Mouse (Mus musculus) stomach, embryonic 14.5 days (tissue): ENCODE measurements around the gene Klhdc8b. TPM values are rescaled to one million over a fixed set of nuclear protein-coding genes. Genes with fewer than 3 reads are reported as not detected.

ENCODE experiments used
- ATAC-seq: fragments of 200-750 bp; cut with Nextera tagmentation; 2 replicates; pipeline ENCODE4 v1.8.0; 2017; ENCODE audit warnings: low read depth, moderate TSS enrichment; ENCODE audit not compliant: insufficient number of reproducible peaks, insufficient read depth, low FRiP score
- H3K27ac ChIP-seq: fragments of 300-500 bp; sonication (generic); 2 replicates; pipeline ENCODE4 v1.5.1; 2014; ENCODE audit warnings: mild to moderate bottlenecking, low read length, moderate library complexity, mixed read lengths
- H3K27me3 ChIP-seq: fragments of 300-500 bp; sonication (generic); 2 replicates; pipeline ENCODE4 v1.6.1; 2014; ENCODE audit warnings: low read length, control low read depth, mixed read lengths; ENCODE audit not compliant: control insufficient read depth, insufficient read depth
- H3K36me3 ChIP-seq: fragments of 300-500 bp; sonication (generic); 2 replicates; pipeline ENCODE4 v1.6.1; 2014; ENCODE audit warnings: mild to moderate bottlenecking, control low read depth, low read length, moderate library complexity, mixed read lengths; ENCODE audit not compliant: control insufficient read depth, insufficient read depth
- H3K4me1 ChIP-seq: fragments of 300-500 bp; sonication (generic); 2 replicates; pipeline ENCODE4 v1.6.1; 2014; ENCODE audit warnings: low read length, control low read depth, mixed read lengths; ENCODE audit not compliant: control insufficient read depth, insufficient read depth
- H3K4me2 ChIP-seq: fragments of 300-500 bp; sonication (generic); replicated peaks from 2 replicates; pipeline ENCODE4 v1.6.1; 2014; ENCODE audit warnings: low read depth, low read length, control low read depth
- H3K4me3 ChIP-seq: fragments of 300-500 bp; sonication (generic); 2 replicates; pipeline ENCODE4 v1.5.1; 2014; ENCODE audit warnings: low read depth, low read length, control low read depth
- H3K9ac ChIP-seq: fragments of 300-500 bp; sonication (generic); replicated peaks from 2 replicates; pipeline ENCODE4 v1.6.1; 2014; ENCODE audit warnings: low read depth, mild to moderate bottlenecking, control low read depth, low read length, moderate library complexity, mixed read lengths
- H3K9me3 ChIP-seq: fragments of 300-500 bp; sonication (generic); 2 replicates; pipeline ENCODE4 v1.6.1; 2016; ENCODE audit warnings: low read depth, low read length, control low read depth; ENCODE audit not compliant: control insufficient read depth
- WGBS: fragments of 180-500 bp; shearing (Covaris S2); extraction: QIAGEN DNeasy Blood & Tissue Kit; methylation state at CpG from one replicate; pipeline ENCODE4 v1.1.7; 2014; 5-methylcytosine and 5-hydroxymethylcytosine counted together
- polyA plus RNA-seq: library from polyadenylated mRNA; unstranded; fragments of >200 nt; fragmentation: Nextera tagmentation; extraction: Ambion mirVana; gene quantifications from 2 replicates; pipeline ENCODE4 v1.2.1, GENCODE M21; 2014

The Klhdc8b gene
- polyA plus RNA-seq, 1 experiment from 2014 or later = 64.9 TPM

DNA sequence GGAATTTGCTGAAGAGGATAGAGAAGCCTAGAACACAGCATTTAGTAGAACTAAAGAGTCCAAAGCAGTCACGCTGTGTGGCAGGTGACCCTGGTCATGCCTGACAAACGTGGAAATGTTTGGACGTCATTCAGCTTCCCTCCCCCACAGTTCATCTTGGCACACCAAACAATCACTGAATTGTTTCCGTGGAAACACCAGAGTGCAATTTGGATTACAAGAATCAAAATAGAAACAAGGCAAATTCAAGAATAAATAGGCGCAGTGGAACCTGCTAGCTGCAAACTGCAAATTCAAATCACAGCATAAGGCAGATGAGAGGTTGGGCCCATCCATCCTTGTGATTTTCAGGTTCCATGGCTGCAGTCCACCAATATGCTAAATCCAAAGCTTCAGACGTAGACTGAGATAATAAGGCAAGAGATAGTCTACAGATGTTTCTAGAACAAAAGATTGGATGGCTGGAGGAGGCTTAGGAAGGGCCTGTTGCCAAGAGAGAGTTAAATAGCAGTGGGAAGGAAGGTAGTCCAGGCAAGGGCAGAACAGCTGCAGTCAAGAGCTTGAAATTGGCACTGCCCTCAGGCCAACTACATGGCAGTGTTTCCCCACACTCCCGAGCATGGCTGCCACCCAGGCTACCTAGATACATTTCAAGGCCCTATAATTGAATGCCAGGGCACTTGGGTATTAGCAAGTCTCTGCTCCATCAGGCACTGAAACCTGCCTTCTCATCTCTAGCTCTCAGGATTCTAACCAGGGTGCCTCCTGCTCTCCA lies 60.0 kb downstream of the Klhdc8b start:
- Histone ChIP-seq H3K9ac (no peak overlapping the region), H3K4me1 (no peaks in the 10 kb centered on the region), H3K36me3 (no peaks in the 10 kb centered on the region), H3K9me3 (no peaks in the 10 kb centered on the region), H3K4me3 (no peak overlapping the region), H3K27me3 (no peaks in the 10 kb centered on the region), H3K27ac (peak overlapping the region; percentile 64; the same call in 1 of the 2 replicates), H3K4me2 (no peak overlapping the region)
- no peak for ATAC-seq
- WGBS = 67% methylated on average over 7 of the region's 7 CpGs

DNA sequence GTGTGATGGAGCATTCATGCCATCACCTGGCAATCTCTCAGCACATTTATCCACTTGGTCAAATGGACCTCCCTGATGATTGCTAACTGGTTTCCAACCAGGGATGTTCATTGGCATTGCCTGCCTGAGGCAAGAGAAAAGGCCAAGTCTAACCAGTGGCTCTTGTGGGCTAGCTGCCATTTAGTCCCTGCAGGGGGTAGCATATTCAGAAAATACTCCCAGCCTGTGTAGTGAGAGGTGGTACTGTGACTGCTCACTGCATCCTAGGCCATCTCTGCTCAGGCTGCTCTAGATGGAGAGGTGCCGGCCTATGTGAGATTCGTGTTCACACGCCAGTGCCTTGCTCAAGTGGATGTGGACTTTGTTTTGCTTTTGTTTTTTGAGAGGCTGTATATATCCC lies 63.1 kb downstream of the Klhdc8b start:
- ATAC-seq = no peak
- H3K9ac ChIP-seq = no peak overlapping the region
- WGBS = 85% methylated on average over 3 of the region's 3 CpGs

More for the DNA sequence above, 63.1 kb downstream of the Klhdc8b start:
- no peaks in the 10 kb centered on the region; the same call in 1 of the 2 replicates for H3K36me3 ChIP-seq
- no peaks in the 10 kb centered on the region for H3K4me1 ChIP-seq
- no peak overlapping the region for H3K4me3 ChIP-seq
- H3K27ac ChIP-seq = no peak overlapping the region
- H3K4me2 ChIP-seq = no peak overlapping the region
- H3K9me3 ChIP-seq = no peaks in the 10 kb centered on the region
- no peaks in the 10 kb centered on the region for H3K27me3 ChIP-seq

Other genes starting within 250 kb of the Klhdc8b start
- gene Dag1, start 197.6 kb downstream of the Klhdc8b start, polyA plus RNA-seq = 79.9 and 82.1 TPM in 2 replicates
- gene Nicn1, start 171.2 kb downstream of the Klhdc8b start, polyA plus RNA-seq = 44.2 and 46.9 TPM in 2 replicates
- gene Amt, start 164.7 kb downstream of the Klhdc8b start, polyA plus RNA-seq = 21.3 and 27.4 TPM in 2 replicates
- 308 and 334 TPM in 2 replicates for gene Rhoa, start 155.5 kb downstream of the Klhdc8b start, polyA plus RNA-seq
- 37.9 and 43.3 TPM in 2 replicates for gene Tcta, start 155.4 kb downstream of the Klhdc8b start, polyA plus RNA-seq
- 676 and 679 TPM in 2 replicates for gene Gpx1, start 122.7 kb downstream of the Klhdc8b start, polyA plus RNA-seq
- gene Usp4, start 113.7 kb downstream of the Klhdc8b start, polyA plus RNA-seq = 102 and 103 TPM in 2 replicates
- gene 1700102P08Rik, start 68.8 kb downstream of the Klhdc8b start, polyA plus RNA-seq = 0.72 and 0.87 TPM in 2 replicates
- gene Ccdc36, start 33.1 kb downstream of the Klhdc8b start, polyA plus RNA-seq = 1.9 and 2.5 TPM in 2 replicates
- not detected in 2 replicates for gene BC048562, start 25.1 kb downstream of the Klhdc8b start, polyA plus RNA-seq
- 48.2 and 49.9 TPM in 2 replicates for gene Ccdc71, start 1.1 kb downstream of the Klhdc8b start, polyA plus RNA-seq
- 38.7 and 43.7 TPM in 2 replicates for gene Lamb2, start 18.2 kb upstream of the Klhdc8b start, polyA plus RNA-seq
- 49.5 and 54.4 TPM in 2 replicates for gene Usp19, start 29.0 kb upstream of the Klhdc8b start, polyA plus RNA-seq
- gene Qars, start 46.1 kb upstream of the Klhdc8b start, polyA plus RNA-seq = 113 and 114 TPM in 2 replicates
- gene Qrich1, start 55.2 kb upstream of the Klhdc8b start, polyA plus RNA-seq = 120 and 121 TPM in 2 replicates
- 193 and 198 TPM in 2 replicates for gene Impdh2, start 98.7 kb upstream of the Klhdc8b start, polyA plus RNA-seq
- 40.7 and 45.2 TPM in 2 replicates for gene Ndufaf3, start 105.9 kb upstream of the Klhdc8b start, polyA plus RNA-seq
- 114 and 135 TPM in 2 replicates for gene Dalrd3, start 108.3 kb upstream of the Klhdc8b start, polyA plus RNA-seq
- 85.0 and 88.4 TPM in 2 replicates for gene Wdr6, start 117.2 kb upstream of the Klhdc8b start, polyA plus RNA-seq
- 6.1 and 6.2 TPM in 2 replicates for gene P4htm, start 136.1 kb upstream of the Klhdc8b start, polyA plus RNA-seq
- 36.2 and 36.8 TPM in 2 replicates for gene Arih2, start 187.8 kb upstream of the Klhdc8b start, polyA plus RNA-seq
- 21.9 and 25.2 TPM in 2 replicates for gene Slc25a20, start 200.5 kb upstream of the Klhdc8b start, polyA plus RNA-seq
- gene Prkar2a, start 227.7 kb upstream of the Klhdc8b start, polyA plus RNA-seq = 30.4 and 33.6 TPM in 2 replicates